Mouse (Mus musculus) heart, postnatal 0 days (tissue): Measurements from ENCODE around the gene Syt8.

Source experiments
- CTCF ChIP-seq: IDR thresholded peaks from 2 replicates; pipeline ENCODE4 v1.5.1; 2016; ENCODE audit warnings: antibody characterized with exemption, control low read depth, low read depth
- EP300 ChIP-seq: IDR thresholded peaks from 2 replicates; pipeline ENCODE4 v1.6.1; 2016; ENCODE audit warnings: antibody characterized with exemption, low read depth

- TF ChIP-seq EP300 (no peak), CTCF (no peak)
These were observed 16.0 kb upstream of the Syt8 start for GRCm38 (mm10) chr7:142418679-142419078.
